Mouse (Mus musculus) megakaryocyte, embryonic 14.5 days (primary cell): ENCODE results near the gene Zfp961. TPM values are rescaled to one million over a fixed set of nuclear protein-coding genes. Genes with fewer than 3 reads are reported as not detected.

Experiments used
- H3K27me3 ChIP-seq: replicated peaks from 2 replicates; pipeline ENCODE3; 2012; ENCODE audit warnings: inconsistent platforms
- H3K36me3 ChIP-seq: replicated peaks from 2 replicates; pipeline ENCODE3; 2012; ENCODE audit warnings: low read length, inconsistent platforms, mixed read lengths
- H3K4me1 ChIP-seq: 2 replicates; pipeline ENCODE4 v1.6.1; 2012; ENCODE audit warnings: inconsistent platforms
- H3K4me3 ChIP-seq: replicated peaks from 2 replicates; pipeline ENCODE3; 2012; ENCODE audit warnings: moderate library complexity, mild to moderate bottlenecking, inconsistent platforms
- H3K9me3 ChIP-seq: 2 replicates; pipeline ENCODE4 v1.6.1; 2012; ENCODE audit warnings: inconsistent platforms
- FLI1 ChIP-seq: IDR thresholded peaks from 2 replicates; pipeline ENCODE4 v1.6.1; 2012; ENCODE audit warnings: low read length, inconsistent platforms, mixed read lengths
- GATA1 ChIP-seq: IDR thresholded peaks from 3 replicates; pipeline ENCODE4 v1.6.1; 2012; ENCODE audit warnings: mixed read lengths, low read length, inconsistent platforms, borderline replicate concordance
- polyA plus RNA-seq: library from polyadenylated mRNA; stranded (reverse); fragments of >175 nt; gene quantifications from 2 replicates; pipeline ENCODE4 v1.2.3, GENCODE M21; 2012; ENCODE audit warnings: low replicate concordance; ENCODE audit not compliant: insufficient read depth

Gene Zfp961
- polyA plus RNA-seq, 1 experiment: 0.17 TPM

DNA sequence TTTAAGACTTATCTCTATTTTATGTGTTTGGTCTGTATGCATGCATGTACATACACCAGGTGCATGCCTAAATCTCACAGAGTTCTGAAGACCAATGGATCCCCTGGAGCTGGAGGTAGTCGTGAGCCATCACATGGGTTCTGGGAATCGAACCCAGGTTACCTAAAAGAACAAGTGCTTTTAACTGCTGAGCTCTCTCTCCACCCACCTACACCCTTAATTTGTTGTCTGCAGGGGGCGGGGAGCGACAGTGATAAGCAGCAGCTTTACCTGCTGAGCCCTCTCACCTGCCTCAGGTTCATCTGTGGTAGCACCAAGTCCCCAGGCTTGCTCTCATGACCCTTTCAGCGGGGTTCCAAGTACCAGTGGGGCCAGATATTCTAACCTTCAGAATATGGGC is 11.0 kb downstream of the Zfp961 start:
- Histone ChIP-seq H3K4me1 (peaks cover 14% of the 10 kb centered on the region), H3K9me3 (peaks cover 16% of the 10 kb centered on the region), H3K4me3 (no peak overlapping the region), H3K27me3 (no peaks in the 10 kb centered on the region), H3K36me3 (peaks cover 72% of the 10 kb centered on the region)
- TF ChIP-seq FLI1: no peak
- TF ChIP-seq GATA1: no peak

DNA sequence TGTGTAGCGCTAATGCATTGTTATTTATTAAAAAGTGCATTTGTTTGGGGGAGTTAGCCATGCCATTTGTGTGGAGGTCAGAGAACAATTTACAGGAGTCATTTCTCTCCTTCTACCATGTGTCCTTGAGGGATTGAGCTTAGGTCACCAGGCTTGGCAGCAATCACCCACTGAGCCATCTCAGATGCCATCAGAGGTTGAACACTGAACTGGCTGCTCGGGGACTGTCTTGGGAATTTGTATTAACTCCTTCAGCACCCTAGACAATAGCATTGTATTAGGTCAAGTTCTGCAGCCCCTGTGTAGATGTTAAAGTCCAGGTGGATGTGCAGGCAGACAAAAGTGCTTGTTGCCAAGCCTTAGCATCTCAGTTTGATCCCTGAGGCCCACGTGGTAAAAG is 13.2 kb downstream of the Zfp961 start:
- peaks cover 14% of the 10 kb centered on the region for H3K4me1 ChIP-seq
- H3K27me3 ChIP-seq: no peaks in the 10 kb centered on the region
- H3K9me3 ChIP-seq: peaks cover 16% of the 10 kb centered on the region
- no peak overlapping the region for H3K4me3 ChIP-seq
- TF ChIP-seq GATA1: no peak
- TF ChIP-seq FLI1: no peak
- H3K36me3 ChIP-seq: peaks cover 94% of the 10 kb centered on the region

DNA sequence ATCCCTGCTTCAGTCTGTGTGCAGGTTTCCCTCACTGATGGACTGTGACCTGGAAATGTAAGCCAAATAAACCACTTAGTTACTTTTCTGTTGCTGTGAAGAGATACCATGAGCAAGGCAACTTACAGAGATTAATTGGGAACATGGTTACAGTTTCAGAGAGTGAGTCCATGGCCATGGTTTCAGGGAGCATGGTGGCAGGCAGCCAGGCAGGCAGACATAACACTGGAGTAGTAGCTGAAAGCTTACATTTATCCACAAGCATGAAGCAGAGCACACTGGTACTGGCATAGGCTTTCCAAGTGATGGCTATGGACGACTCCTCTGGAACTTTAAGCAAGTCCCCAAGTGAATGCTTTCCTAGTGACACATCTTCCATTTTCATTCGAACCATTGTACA is 14.3 kb downstream of the Zfp961 start:
- TF ChIP-seq GATA1: no peak
- no peak overlapping the region for H3K4me3 ChIP-seq
- no peaks in the 10 kb centered on the region for H3K27me3 ChIP-seq
- peaks cover 12% of the 10 kb centered on the region for H3K4me1 ChIP-seq
- H3K9me3 ChIP-seq: peaks cover 16% of the 10 kb centered on the region
- H3K36me3 ChIP-seq: peaks cover 96% of the 10 kb centered on the region

DNA sequence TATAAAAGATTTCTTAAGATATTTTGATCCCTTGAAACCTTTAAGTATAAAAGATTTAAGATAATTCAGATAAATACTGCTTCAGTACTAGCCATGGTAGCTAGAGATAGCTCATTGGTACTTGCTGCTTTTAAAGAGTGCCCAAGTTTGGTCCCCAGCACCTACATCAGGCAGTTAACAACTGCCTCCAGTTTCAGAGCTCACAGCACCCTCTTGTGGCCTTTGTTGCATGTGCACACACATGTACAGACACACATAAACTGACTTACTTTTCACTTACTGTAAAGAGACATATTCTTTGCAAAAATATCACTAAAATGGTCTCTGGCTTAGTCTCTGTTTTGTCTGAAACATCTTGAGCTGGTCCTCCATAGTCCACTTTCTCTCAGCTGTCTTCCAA is 15.6 kb downstream of the Zfp961 start:
- H3K27me3 ChIP-seq: no peaks in the 10 kb centered on the region
- H3K36me3 ChIP-seq: peaks cover 90% of the 10 kb centered on the region
- peaks cover 8% of the 10 kb centered on the region for H3K4me1 ChIP-seq
- TF ChIP-seq FLI1 (no peak), GATA1 (no peak)
- H3K9me3 ChIP-seq: peaks cover 16% of the 10 kb centered on the region
- no peak overlapping the region for H3K4me3 ChIP-seq

DNA sequence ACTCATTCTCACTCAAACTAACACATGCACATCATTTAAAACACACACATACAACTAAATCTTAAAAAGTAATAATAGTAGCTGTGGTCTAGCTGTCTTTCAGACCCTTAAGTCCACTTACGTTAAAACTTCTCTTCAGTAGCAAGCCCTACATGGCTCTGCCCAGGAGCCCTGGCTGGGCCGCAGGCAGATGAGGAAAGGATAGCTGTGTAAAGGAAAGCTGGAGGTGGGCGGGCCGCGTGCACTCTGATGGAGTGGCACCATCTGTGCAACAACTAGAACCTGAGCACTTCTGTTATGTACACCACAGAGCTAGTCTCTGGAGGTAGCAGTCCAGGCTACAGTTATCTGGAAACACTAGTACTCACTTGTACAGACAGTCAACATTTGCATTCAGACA is 16.4 kb downstream of the Zfp961 start:
- TF ChIP-seq FLI1: no peak
- no peak for TF ChIP-seq GATA1
- Histone ChIP-seq H3K4me1 (peaks cover 4% of the 10 kb centered on the region), H3K9me3 (peaks cover 16% of the 10 kb centered on the region), H3K36me3 (peaks cover 81% of the 10 kb centered on the region), H3K4me3 (no peak overlapping the region), H3K27me3 (no peaks in the 10 kb centered on the region)

DNA sequence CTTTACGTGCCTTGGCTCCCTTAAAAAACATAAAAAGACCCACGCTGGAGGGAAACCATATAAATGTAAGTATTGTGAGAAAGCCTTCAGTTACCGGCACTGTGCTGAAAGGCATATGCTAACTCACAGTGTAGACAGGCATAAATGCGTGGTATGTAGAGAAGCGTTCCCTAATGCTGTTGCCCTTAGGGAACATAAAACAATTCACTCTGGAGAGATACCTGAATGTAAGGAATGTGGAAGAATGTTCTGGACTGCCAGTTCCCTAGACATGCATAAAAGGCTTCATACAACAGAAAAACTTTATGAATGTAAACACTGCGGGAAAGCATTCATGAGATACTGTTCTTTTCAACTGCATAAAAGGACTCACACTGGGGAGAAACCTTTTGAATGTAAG is 17.3 kb downstream of the Zfp961 start:
- no peaks in the 10 kb centered on the region for H3K27me3 ChIP-seq
- peaks cover 3% of the 10 kb centered on the region for H3K4me1 ChIP-seq
- H3K9me3 ChIP-seq: peaks cover 16% of the 10 kb centered on the region
- H3K36me3 ChIP-seq: peaks cover 75% of the 10 kb centered on the region
- TF ChIP-seq FLI1: no peak
- no peak for TF ChIP-seq GATA1
- no peak overlapping the region for H3K4me3 ChIP-seq

DNA sequence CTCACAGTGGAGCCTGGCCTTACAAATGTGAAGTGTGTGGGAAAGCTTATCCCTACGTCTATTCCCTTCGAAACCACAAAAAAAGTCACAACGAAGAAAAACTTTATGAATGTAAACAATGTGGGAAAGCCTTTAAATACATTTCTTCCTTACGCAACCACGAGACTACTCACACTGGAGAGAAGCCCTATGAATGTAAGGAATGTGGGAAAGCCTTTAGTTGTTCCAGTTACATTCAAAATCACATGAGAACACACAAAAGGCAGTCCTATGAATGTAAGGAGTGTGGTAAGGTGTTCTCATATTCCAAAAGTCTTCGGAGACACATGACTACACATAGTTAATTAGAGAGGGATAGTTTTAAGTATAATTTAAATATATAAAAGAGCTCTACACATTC is 17.8 kb downstream of the Zfp961 start:
- Histone ChIP-seq H3K36me3 (peaks cover 70% of the 10 kb centered on the region), H3K4me1 (no peaks in the 10 kb centered on the region), H3K27me3 (no peaks in the 10 kb centered on the region), H3K9me3 (peaks cover 16% of the 10 kb centered on the region), H3K4me3 (no peak overlapping the region)
- TF ChIP-seq FLI1: no peak
- no peak for TF ChIP-seq GATA1

DNA sequence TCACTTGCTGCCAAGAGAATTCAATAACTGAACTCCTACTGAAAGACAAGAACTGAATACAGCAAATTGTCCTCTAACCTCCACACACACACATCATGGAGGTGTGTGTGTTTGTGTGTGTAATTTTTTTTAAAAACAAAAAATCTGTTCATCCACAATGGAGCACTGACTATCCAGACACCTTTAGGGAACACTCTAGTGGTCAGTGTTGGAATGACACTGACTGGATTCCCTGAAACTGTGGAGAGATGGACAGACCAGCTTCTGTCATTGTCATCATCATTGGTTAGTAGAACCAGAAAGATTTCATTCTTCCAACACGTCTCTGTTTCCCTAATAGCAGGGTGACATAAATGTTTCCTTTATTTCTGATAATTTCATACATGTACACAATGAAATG is 21.1 kb downstream of the Zfp961 start:
- Histone ChIP-seq H3K9me3 (no peaks in the 10 kb centered on the region), H3K27me3 (no peaks in the 10 kb centered on the region), H3K4me1 (no peaks in the 10 kb centered on the region), H3K4me3 (no peak overlapping the region), H3K36me3 (peaks cover 37% of the 10 kb centered on the region)
- TF ChIP-seq FLI1 (no peak), GATA1 (no peak)

DNA sequence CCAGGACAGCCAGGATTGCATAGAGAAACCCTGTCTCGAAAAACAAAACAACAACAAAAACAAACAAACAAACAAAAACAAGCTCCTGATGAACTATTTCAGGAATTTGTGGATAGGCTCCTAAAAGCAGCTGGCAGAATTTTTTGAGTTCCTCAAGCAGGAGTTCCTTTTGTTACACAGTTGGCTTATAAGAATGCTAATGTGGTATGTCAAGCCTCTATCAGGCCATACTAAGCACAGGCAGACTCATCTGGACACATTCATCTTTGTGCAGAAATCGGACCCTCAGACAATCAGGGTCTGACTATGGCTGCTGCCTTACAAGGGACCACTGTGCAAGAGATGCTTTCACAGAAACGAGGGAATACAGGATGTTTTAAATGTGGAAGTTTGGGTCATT is 23.4 kb downstream of the Zfp961 start:
- TF ChIP-seq GATA1: no peak
- TF ChIP-seq FLI1: no peak

DNA sequence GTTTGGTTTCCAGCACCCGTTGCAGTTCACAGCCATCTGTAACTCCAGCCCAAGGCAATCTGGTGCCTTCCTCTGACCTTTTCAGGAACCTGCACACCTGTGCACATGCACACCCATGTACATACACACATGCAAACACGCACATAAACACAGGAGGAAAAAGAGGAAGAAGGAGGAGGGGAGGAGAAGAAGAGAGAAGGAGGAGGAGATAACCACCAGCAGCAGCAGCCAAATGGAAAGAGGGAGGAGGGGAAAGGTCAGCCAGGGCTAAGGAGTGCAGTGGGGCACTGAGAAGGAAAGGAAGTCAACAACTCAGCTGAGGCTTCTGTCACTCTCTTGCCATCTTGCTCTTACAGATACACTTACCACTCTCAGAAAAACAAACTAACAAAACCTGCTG is 30.2 kb downstream of the Zfp961 start:
- Histone ChIP-seq H3K9me3 (no peaks in the 10 kb centered on the region), H3K36me3 (no peaks in the 10 kb centered on the region), H3K4me3 (peak overlapping the region; percentile 67), H3K4me1 (peaks cover 14% of the 10 kb centered on the region), H3K27me3 (no peaks in the 10 kb centered on the region)
- TF ChIP-seq FLI1 (no peak), GATA1 (no peak)

More for the DNA sequence above, 23.4 kb downstream of the Zfp961 start:
- H3K27me3 ChIP-seq: no peaks in the 10 kb centered on the region
- H3K4me3 ChIP-seq: no peak overlapping the region
- H3K9me3 ChIP-seq: no peaks in the 10 kb centered on the region
- H3K4me1 ChIP-seq: no peaks in the 10 kb centered on the region
- H3K36me3 ChIP-seq: peaks cover 14% of the 10 kb centered on the region

DNA sequence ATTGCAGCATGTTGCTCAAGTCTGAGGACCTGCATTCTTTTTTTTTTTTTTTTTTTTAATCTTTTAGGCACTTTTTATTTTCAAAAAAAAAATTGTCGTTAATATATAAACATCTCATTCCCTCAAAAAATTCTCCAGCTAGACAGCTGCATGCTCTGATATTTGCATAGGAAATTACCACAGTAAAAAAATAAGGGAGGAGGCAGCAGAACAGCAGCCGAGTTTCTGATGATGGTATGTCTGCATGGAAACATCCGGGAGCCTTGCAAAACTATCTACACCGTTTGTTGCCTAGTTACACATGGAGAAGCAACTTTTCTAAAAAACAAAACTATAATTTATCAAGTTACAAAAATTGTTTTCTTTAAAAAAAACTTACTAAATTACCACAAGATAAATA is 30.6 kb downstream of the Zfp961 start:
- TF ChIP-seq GATA1: no peak
- no peak for TF ChIP-seq FLI1
- H3K27me3 ChIP-seq: no peaks in the 10 kb centered on the region

DNA sequence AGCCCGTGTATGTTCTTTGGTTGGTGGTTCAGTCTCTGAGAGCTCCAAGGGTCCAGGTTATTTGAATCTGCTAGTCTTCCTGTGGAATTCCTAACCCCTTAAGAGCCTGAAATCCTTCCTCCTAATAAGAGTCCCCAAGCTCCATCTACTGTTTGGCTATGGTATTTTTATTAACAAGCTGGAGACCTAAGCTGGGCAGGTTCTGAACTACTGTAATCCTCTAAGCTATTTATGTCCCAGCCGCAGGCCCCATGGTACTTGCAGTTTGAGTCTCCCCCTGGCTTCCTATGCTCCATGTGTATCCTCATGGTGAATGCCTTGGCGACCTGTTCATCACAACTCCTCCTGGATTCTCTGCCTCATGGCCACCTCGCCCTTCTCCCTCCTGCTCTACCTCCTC is 33.8 kb downstream of the Zfp961 start:
- peaks cover 12% of the 10 kb centered on the region for H3K9me3 ChIP-seq
- H3K4me3 ChIP-seq: no peak overlapping the region
- H3K36me3 ChIP-seq: no peaks in the 10 kb centered on the region
- peaks cover 19% of the 10 kb centered on the region for H3K4me1 ChIP-seq
- TF ChIP-seq GATA1 (no peak), FLI1 (no peak)
- peaks cover 9% of the 10 kb centered on the region for H3K27me3 ChIP-seq

More for the DNA sequence above, 30.6 kb downstream of the Zfp961 start:
- H3K4me1 ChIP-seq: peaks cover 14% of the 10 kb centered on the region
- H3K9me3 ChIP-seq: no peaks in the 10 kb centered on the region
- no peaks in the 10 kb centered on the region for H3K36me3 ChIP-seq
- no peak overlapping the region for H3K4me3 ChIP-seq
